Mouse (Mus musculus): ENCODE measurements at regions not wholly inside any gene's neighbourhood (a gene's known extent, or its start where the extent isn't known, plus 50 kb on each side); places are given as distances from the start of the nearest gene placed in this dataset.

GRCm38 (mm10) chr1:141926804-141927203 lies 1680.8 kb downstream of the Kcnt2 start:
- TF ChIP-seq CTCF (IDR thresholded peaks at IDR 0.05): no peak
- no peak for TF ChIP-seq EP300 (IDR thresholded peaks at IDR 0.05; ENCODE audit: insufficient read depth, low read depth, low read length)
- TF ChIP-seq POLR2A (IDR thresholded peaks at IDR 0.05; ENCODE audit: insufficient read depth, low read depth, low read length): no peak
